Mouse (Mus musculus) liver, adult 2 months (tissue): Measurements from ENCODE around the gene Dok3.

Source experiments
- CTCF ChIP-seq: fragments of 200-500 bp; IDR thresholded peaks from 2 replicates; pipeline ENCODE4 v1.5.1; 2011; ENCODE audit warnings: low read depth, low read length, control low read depth
- POLR2A ChIP-seq: fragments of 200-500 bp; IDR thresholded peaks from 2 replicates; pipeline ENCODE4 v1.6.1; 2011; ENCODE audit warnings: low read length, control low read depth; ENCODE audit not compliant: insufficient read depth; ENCODE audit errors: extremely low read depth

GRCm38 (mm10) chr13:55574321-55574720 is 45.2 kb upstream of the Dok3 start:
- TF ChIP-seq CTCF (no peak), POLR2A (no peak)
